Mouse (Mus musculus) hindlimb bud, embryonic 11.5 days (tissue): ENCODE results near the gene Oas1h.

Experiments
- DNase-seq: peaks from one replicate; pipeline ENCODE4 v3.0.0-alpha.2; 2012; ENCODE audit warnings: low read depth, low spot score; ENCODE audit errors: extremely low spot score

Gene Oas1h

GRCm38 (mm10) chr5:120920296-120920695, 59.1 kb downstream of the Oas1h start:
- no peak for DNase-seq
